Mouse (Mus musculus): Measurements from ENCODE around the gene Rnf111. TPM values are rescaled to one million over a fixed set of nuclear protein-coding genes. Genes with fewer than 3 reads are reported as not detected.
"Not testable (repeated sequence)": the region's sequence is repeated elsewhere in the genome, so short reads cannot be mapped to it uniquely, and the experiment has no call there.

The Rnf111 gene
- total RNA-seq, 2 experiments from 2014 or later = 13.3 to 14.0 TPM

GRCm38 (mm10) chr9:70485840-70486239 lies 17.7 kb downstream of the Rnf111 start:
- Histone ChIP-seq H3K4me3 (no peak overlapping the region), H3K27ac (no peak overlapping the region)
- intact Hi-C loops (cut with DNase I) = no loop called here
- no peak for DNase-seq
- TF ChIP-seq CTCF (IDR thresholded peaks at IDR 0.05) = no peak

DNA sequence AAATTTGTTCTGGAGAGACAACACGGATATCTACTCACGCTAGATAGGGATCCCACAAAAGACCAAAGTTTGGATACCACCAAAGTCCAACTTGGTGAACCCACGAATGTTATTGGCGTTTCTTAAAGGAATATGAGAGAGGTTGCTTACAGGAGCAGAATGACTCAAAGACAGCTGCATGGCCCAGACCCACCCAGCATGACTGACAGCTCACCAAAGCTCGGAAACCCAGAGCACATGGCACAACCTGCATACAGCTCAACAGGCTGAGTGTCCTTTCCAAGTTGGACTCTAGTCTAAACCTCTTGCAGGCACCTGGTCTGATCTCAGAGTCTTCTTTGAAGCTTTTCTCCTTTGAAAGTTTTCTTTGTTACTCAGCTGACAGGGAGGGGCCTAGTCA lies 20.0 kb downstream of the Rnf111 start:
- intact Hi-C loops (cut with DNase I) = no loop called here

GRCm38 (mm10) chr9:70481872-70482271 lies 21.7 kb downstream of the Rnf111 start:
- Histone ChIP-seq H3K27ac (no peak overlapping the region), H3K4me3 (no peak overlapping the region)
- intact Hi-C loops (cut with DNase I) = no loop called here
- TF ChIP-seq CTCF (IDR thresholded peaks at IDR 0.05) = no peak
- DNase-seq = no peak

More for the DNA sequence above, 20.0 kb downstream of the Rnf111 start:
- H3K27ac ChIP-seq = peak overlapping the region; percentile 56; the same call in 1 of the 2 replicates
- peak; percentile 37 for DNase-seq
- TF ChIP-seq CTCF (IDR thresholded peaks at IDR 0.05) = no peak
- no peak overlapping the region for H3K4me3 ChIP-seq

DNA sequence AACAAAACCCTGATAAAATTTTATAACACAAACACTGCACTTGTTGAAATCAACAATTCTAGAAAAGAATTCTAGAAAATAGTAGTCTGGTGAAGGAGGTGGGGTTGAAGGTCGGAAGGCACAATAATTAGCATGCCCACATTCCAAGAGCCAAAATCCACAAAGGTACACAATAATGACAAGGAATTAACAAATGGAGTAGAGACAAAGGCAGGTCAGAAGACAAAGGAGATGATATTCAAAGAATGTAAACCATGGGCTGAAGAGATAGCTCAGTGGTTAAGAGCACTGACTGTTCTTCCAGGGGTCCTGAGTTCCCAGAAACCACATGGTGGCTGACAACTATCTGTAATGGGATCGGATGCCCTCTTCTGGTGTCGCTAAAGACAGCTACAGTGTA lies 26.3 kb downstream of the Rnf111 start:
- intact Hi-C loops (cut with DNase I) = no loop called here
- Histone ChIP-seq H3K4me3 (no peak overlapping the region), H3K27ac (no peak overlapping the region)
- no peak for TF ChIP-seq CTCF (IDR thresholded peaks at IDR 0.05)
- DNase-seq = no peak

GRCm38 (mm10) chr9:70475777-70476270 lies 27.7 kb downstream of the Rnf111 start:
- Histone ChIP-seq H3K27ac (no peak overlapping the region), H3K4me3 (no peak overlapping the region)
- DNase-seq = no peak
- intact Hi-C loops (cut with DNase I) = no loop called here
- TF ChIP-seq CTCF (IDR thresholded peaks at IDR 0.05) = no peak

DNA sequence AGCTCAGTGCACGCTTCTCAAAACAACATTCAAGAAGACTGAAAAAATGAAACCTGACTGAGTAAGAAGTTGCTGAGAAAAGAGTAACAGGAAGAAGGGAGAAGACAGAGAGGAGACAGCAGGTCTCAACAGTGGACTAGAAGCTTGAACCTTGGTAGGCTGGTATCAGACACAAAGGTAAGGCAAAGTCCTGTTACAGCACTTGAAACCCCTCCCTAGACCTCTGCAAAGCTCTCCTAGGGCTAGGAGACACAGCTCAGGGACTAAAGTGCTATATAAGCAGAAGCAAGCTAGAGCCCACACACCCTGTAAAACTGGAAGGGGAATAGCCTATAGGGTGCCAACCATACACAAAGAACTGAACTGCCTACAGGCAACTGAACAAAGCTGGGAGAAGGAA lies 30.1 kb downstream of the Rnf111 start:
- H3K4me3 ChIP-seq = no peak overlapping the region
- intact Hi-C loops (cut with DNase I) = no loop called here
- DNase-seq = no peak
- no peak for TF ChIP-seq CTCF (IDR thresholded peaks at IDR 0.05)
- H3K27ac ChIP-seq = no peak overlapping the region

DNA sequence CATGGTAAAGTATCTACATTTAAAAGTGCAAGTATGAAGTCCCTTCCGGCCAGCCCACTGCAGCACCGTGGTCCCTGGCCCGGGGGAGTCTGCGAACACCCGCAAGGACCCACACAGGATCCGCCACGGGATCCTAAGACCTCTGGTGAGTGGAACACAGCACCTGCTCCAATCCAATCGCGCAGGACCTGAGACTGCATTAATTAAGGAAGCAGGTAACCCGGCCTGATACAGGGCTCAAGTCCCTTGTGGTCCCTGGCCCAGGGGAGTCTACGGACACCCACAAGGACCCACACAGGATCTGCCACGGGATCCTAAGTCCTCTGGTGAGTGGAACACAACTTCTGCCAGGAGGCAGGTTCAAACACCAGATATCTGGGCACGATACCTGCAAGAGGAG lies 40.4 kb downstream of the Rnf111 start:
- intact Hi-C loops (cut with DNase I); H3K4me3 ChIP-seq; H3K27ac ChIP-seq; DNase-seq: not testable (repeated sequence)

GRCm38 (mm10) chr9:70452371-70452770 lies 51.2 kb downstream of the Rnf111 start:
- TF ChIP-seq CTCF (IDR thresholded peaks at IDR 0.05) = no peak
- intact Hi-C loops (cut with DNase I) = no loop called here
- Histone ChIP-seq H3K4me3 (no peak overlapping the region), H3K27ac (no peak overlapping the region)
- no peak for DNase-seq

DNA sequence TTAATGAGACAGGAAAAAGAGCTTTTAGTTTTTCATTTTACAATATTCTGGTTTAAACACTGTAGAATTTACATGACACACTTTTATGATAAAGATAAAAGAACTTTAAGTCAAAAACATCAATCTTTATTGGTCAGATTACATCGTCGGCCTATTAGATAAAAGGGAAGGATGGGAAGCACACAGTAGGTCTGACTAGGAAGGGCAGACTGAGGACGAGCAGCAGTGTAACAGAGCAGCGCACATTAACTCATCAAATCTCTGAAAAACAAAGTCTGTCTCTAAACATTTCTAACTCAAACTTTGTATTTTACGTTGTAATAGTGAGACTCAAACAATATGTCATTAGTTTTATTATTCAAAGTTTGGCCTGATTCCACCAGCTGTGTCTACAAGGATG lies 54.5 kb downstream of the Rnf111 start:
- no peak overlapping the region for H3K27ac ChIP-seq
- TF ChIP-seq CTCF (IDR thresholded peaks at IDR 0.05) = no peak
- no peak for DNase-seq
- no peak overlapping the region for H3K4me3 ChIP-seq
- intact Hi-C loops (cut with DNase I) = no loop called here

- intact Hi-C loops (cut with DNase I) = no loop called here
- no peak for DNase-seq
- H3K27ac ChIP-seq = no peak overlapping the region
- no peak for TF ChIP-seq CTCF (IDR thresholded peaks at IDR 0.05)
- no peak overlapping the region for H3K4me3 ChIP-seq
Measured at GRCm38 (mm10) chr9:70439959-70440358, 63.6 kb downstream of the Rnf111 start.

- no peak overlapping the region for H3K27ac ChIP-seq
Measured at GRCm38 (mm10) chr9:70422661-70423060, 80.9 kb downstream of the Rnf111 start.

GRCm38 (mm10) chr9:70421257-70422056 lies 82.1 kb downstream of the Rnf111 start, which contains the start of gene Ccnb2:
Ccnb2 (minus strand) TSS chr9:70421547.
- TF ChIP-seq CTCF (IDR thresholded peaks at IDR 0.05) = no peak

More at GRCm38 (mm10) chr9:70422661-70423060, 80.9 kb downstream of the Rnf111 start:
- no peak for TF ChIP-seq CTCF (IDR thresholded peaks at IDR 0.05)
- H3K4me3 ChIP-seq = no peak overlapping the region
- no peak for DNase-seq
- intact Hi-C loops (cut with DNase I) = no loop called here

DNA sequence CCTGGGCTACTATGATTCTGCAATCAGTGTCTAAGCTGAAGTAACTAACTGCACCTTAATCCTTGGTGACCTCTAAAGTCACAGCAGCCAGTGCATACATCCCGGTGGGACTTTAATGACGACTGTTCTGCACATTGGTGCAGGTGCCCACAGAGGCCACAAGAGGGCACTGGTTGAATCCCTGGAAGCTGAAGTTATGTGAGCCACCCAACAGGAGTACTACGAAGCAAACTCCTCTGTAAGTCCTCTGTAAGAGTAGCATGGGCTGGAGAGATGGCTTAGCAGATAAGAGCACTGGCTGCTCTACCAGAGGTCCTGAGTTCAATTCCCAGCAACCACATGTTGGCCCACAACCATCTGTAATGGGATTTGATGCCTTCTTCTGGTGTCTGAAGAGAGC lies 87.1 kb downstream of the Rnf111 start:
- peak; percentile 55 for TF ChIP-seq CTCF (IDR thresholded peaks at IDR 0.05)
- H3K27ac ChIP-seq = no peak overlapping the region
- intact Hi-C loops (cut with DNase I) = no loop called here
- DNase-seq = no peak
- no peak overlapping the region for H3K4me3 ChIP-seq

More at GRCm38 (mm10) chr9:70421257-70422056, 82.1 kb downstream of the Rnf111 start, which contains the start of gene Ccnb2:
- intact Hi-C loops (cut with DNase I) = no loop called here
- DNase-seq = peak; percentile 90
- H3K4me3 ChIP-seq = peak within 1 kb of the TSS; percentile 67
- no peak within 1 kb of the TSS for H3K27ac ChIP-seq
